Mouse (Mus musculus) ES-Bruce4 (cell line): ENCODE data around the gene Lpcat4.

Source experiments
- CTCF ChIP-seq: IDR thresholded peaks from one replicate; pipeline ENCODE4 v1.8.1; 2011; ENCODE audit warnings: low read depth, low read length
- EP300 ChIP-seq: IDR thresholded peaks from 2 replicates; pipeline ENCODE4 v1.6.1; 2011; ENCODE audit warnings: low read depth, low read length; ENCODE audit not compliant: insufficient read depth
- POLR2A ChIP-seq: IDR thresholded peaks from one replicate; pipeline ENCODE4 v1.8.1; 2011; ENCODE audit warnings: low read length; ENCODE audit not compliant: insufficient read depth

DNA sequence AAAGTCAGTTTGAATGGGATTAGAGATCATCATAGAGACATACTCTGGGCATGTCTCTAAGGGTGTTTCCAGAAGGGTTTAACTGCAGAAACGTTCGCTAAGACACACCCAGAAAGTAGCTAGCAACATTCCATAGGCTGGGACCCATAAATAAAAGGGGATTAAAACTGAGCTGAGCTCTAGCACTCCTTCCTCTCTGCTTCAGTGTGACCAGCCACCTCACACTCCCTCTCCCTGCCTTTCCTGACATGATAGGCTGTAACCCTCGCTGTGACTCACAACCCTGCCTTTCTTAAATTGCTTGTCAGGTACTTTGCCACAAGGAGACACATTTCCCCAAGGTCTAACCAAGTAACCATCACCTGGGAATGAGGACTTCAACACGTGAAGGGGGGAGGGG, 1.3 kb upstream of the Lpcat4 start:
- TF ChIP-seq POLR2A (no peak), CTCF (no peak), EP300 (no peak)
